Comparison of ENCODE assay signal across 14 mouse cellular contexts in genomic region chr11:117146776-117147536, GRCm38 (mm10). TPM values are rescaled to one million over a fixed set of nuclear protein-coding genes. Genes with fewer than 3 reads are reported as not detected.
A peak's percentile ranks its signal among the peaks of the same experiment; 100 is the strongest.
DNase-seq lines count a peak whose midpoint lies in the region; ATAC-seq and TF ChIP-seq lines count a peak whose summit lies in the region.
"Had no signal": no experiment of that assay in that cellular context is flagged by ENCODE, and none has a peak within 500 bp of the region (broad histone marks: within the 10 kb centered on the region; RNA-seq: fewer than 3 reads in every experiment).

No protein-coding gene starts in this region.

- no peaks in the 10 kb centered on the region for H3K4me1 ChIP-seq in kidney, adult 2 months (ENCODE audit: control insufficient read depth, insufficient read depth, low read length)
- no peaks in the 10 kb centered on the region for H3K4me1 ChIP-seq in intestine, postnatal 0 days (replicated peaks; ENCODE audit: control insufficient read depth, insufficient read depth, low read length)
- no peaks in the 10 kb centered on the region for H3K4me1 ChIP-seq in midbrain, embryonic 16.5 days (ENCODE audit: control insufficient read depth, insufficient read depth, low read length)

- no peaks in the 10 kb centered on the region for H3K27me3 ChIP-seq in kidney, adult 2 months (replicated peaks; ENCODE audit: control insufficient read depth, insufficient read depth, low read length)
- no peaks in the 10 kb centered on the region for H3K27me3 ChIP-seq in intestine, postnatal 0 days (replicated peaks; ENCODE audit: control insufficient read depth, insufficient read depth, low read length)
- H3K27me3 ChIP-seq in midbrain, embryonic 16.5 days (ENCODE audit: control insufficient read depth, insufficient read depth, low read depth, low read length), result no peaks in the 10 kb centered on the region
- H3K27me3 ChIP-seq: forebrain, embryonic 12.5 days; megakaryocyte, embryonic 14.5 days; stomach, embryonic 15.5 days had no signal

- WGBS in kidney, adult 2 months, result 67% methylated on average over 24 of the region's 24 CpGs
- 69% methylated on average over 24 of the region's 24 CpGs for WGBS in intestine, postnatal 0 days
- 51% methylated on average over 24 of the region's 24 CpGs for WGBS in midbrain, embryonic 16.5 days

- DNase-seq in kidney, adult 2 months, result peak; percentile 65
- DNase-seq in kidney, adult 18-20 months, result no peak
- DNase-seq in R1 (ENCODE audit: low read depth, low spot score), result peak; percentile 91
- DNase-seq in lung, postnatal 25 days (ENCODE audit: low spot score), result peak; percentile 64
- no peak for DNase-seq in right cerebral cortex, postnatal 14 days
- DNase-seq: adrenal gland, postnatal 14 days; gastrocnemius, postnatal 25 days; heart, postnatal 10 days had no signal

- no peak overlapping the region; the same call in 1 of the 2 replicates for H3K9ac ChIP-seq in intestine, postnatal 0 days (ENCODE audit: low read depth, low read length)
- H3K9ac ChIP-seq in midbrain, embryonic 16.5 days (ENCODE audit: low read depth, low read length), result no peak overlapping the region
- H3K9ac ChIP-seq: forebrain, embryonic 12.5 days; stomach, embryonic 15.5 days had no signal

- H3K4me3 ChIP-seq in kidney, adult 2 months (ENCODE audit: insufficient read depth, low read depth, low read length), result no peak overlapping the region
- H3K4me3 ChIP-seq in intestine, postnatal 0 days (ENCODE audit: low read depth, low read length), result no peak overlapping the region
- no peak overlapping the region for H3K4me3 ChIP-seq in midbrain, embryonic 16.5 days (ENCODE audit: low read depth, low read length)
- H3K4me3 ChIP-seq: forebrain, embryonic 12.5 days; limb, embryonic 10.5 days; megakaryocyte, embryonic 14.5 days; stomach, embryonic 15.5 days had no signal

- H3K27ac ChIP-seq in kidney, adult 2 months (ENCODE audit: insufficient read depth, low read depth, low read length), result no peak overlapping the region
- no peak overlapping the region for H3K27ac ChIP-seq in intestine, postnatal 0 days (ENCODE audit: low read depth, low read length)
- H3K27ac ChIP-seq in midbrain, embryonic 16.5 days (ENCODE audit: low read length), result no peak overlapping the region
- H3K27ac ChIP-seq: forebrain, embryonic 12.5 days; limb, embryonic 10.5 days; stomach, embryonic 15.5 days had no signal

- TF ChIP-seq CTCF in kidney, adult 2 months (conservative IDR thresholded peaks at IDR 0.05; ENCODE audit: insufficient read depth, insufficient read length, low read depth, low read length), result no peak
- no peak for TF ChIP-seq CTCF in intestine, postnatal 0 days (IDR thresholded peaks at IDR 0.05; ENCODE audit: low read depth)

- ATAC-seq in intestine, postnatal 0 days, result peak; percentile 44
- no peak for ATAC-seq in midbrain, embryonic 16.5 days

- no peak overlapping the region for H3K4me2 ChIP-seq in intestine, postnatal 0 days (replicated peaks; ENCODE audit: low read depth)
- no peak overlapping the region for H3K4me2 ChIP-seq in midbrain, embryonic 16.5 days (ENCODE audit: low read length)
- H3K4me2 ChIP-seq: forebrain, embryonic 12.5 days; stomach, embryonic 15.5 days had no signal

- no peak for TF ChIP-seq POLR2A in kidney, adult 2 months (IDR thresholded peaks at IDR 0.05; ENCODE audit: low read depth, low read length)

- no peaks in the 10 kb centered on the region for H3K9me3 ChIP-seq in intestine, postnatal 0 days (ENCODE audit: control insufficient read depth)
- H3K9me3 ChIP-seq in midbrain, embryonic 16.5 days (replicated peaks; ENCODE audit: control insufficient read depth, low read length, poor library complexity, severe bottlenecking), result no peaks in the 10 kb centered on the region
- H3K9me3 ChIP-seq: forebrain, embryonic 12.5 days; limb, embryonic 10.5 days; megakaryocyte, embryonic 14.5 days; stomach, embryonic 15.5 days had no signal

- peaks cover 2% of the 10 kb centered on the region; the same call in 1 of the 2 replicates for H3K36me3 ChIP-seq in kidney, adult 2 months (ENCODE audit: control insufficient read depth, insufficient read depth, low read length)
- peaks cover 91% of the 10 kb centered on the region for H3K36me3 ChIP-seq in intestine, postnatal 0 days (ENCODE audit: control insufficient read depth, insufficient read depth)
- H3K36me3 ChIP-seq in midbrain, embryonic 16.5 days (ENCODE audit: control insufficient read depth, insufficient read depth, low read length), result peaks cover 40% of the 10 kb centered on the region

RNA-seq across cellular contexts. Expression of gene Sec14l1, which starts 32.0 kb away (rescaled TPM):
- polyA plus RNA-seq in kidney, adult 2 months (2012; rRNA removed), result 49.1 and 52.2 TPM in 2 replicates
- 22.8 and 23.9 TPM in 2 replicates for polyA plus RNA-seq in intestine, postnatal 0 days (2015; fragmentation: Nextera tagmentation; extraction: Ambion mirVana)
- polyA plus RNA-seq in midbrain, embryonic 16.5 days (2015; fragmentation: Nextera tagmentation; extraction: Ambion mirVana), result 60.7 and 63.4 TPM in 2 replicates

RNA-seq across cellular contexts. Expression of gene Sept9, which starts 52.5 kb away (rescaled TPM):
- 22.2 and 25.9 TPM in 2 replicates for polyA plus RNA-seq in kidney, adult 2 months (2012; rRNA removed)
- 74.5 and 81.5 TPM in 2 replicates for polyA plus RNA-seq in intestine, postnatal 0 days (2015; fragmentation: Nextera tagmentation; extraction: Ambion mirVana)
- 103 and 108 TPM in 2 replicates for polyA plus RNA-seq in midbrain, embryonic 16.5 days (2015; fragmentation: Nextera tagmentation; extraction: Ambion mirVana)

Comparison
In these comparisons a context has a peak if more than half of its experiments do, and no peak if none do; other contexts are left out.
1. DNase-seq: peak in kidney, adult 2 months (single experiment), R1 (single experiment) and lung, postnatal 25 days (single experiment); none in kidney, adult 18-20 months (single experiment) and right cerebral cortex, postnatal 14 days (single experiment).